Mouse (Mus musculus) hindbrain, embryonic 12.5 days (tissue): Measurements from ENCODE around the gene Zfp503. TPM values are rescaled to one million over a fixed set of nuclear protein-coding genes. Genes with fewer than 3 reads are reported as not detected.

Source experiments
- ATAC-seq: fragments of 200-750 bp; cut with Nextera tagmentation; 2 replicates; pipeline ENCODE4 v1.8.0; 2017; ENCODE audit warnings: moderate TSS enrichment; ENCODE audit not compliant: low FRiP score
- H3K27ac ChIP-seq: fragments of 300-500 bp; sonication (generic); 2 replicates; pipeline ENCODE4 v1.5.1; 2016; ENCODE audit warnings: mild to moderate bottlenecking
- H3K27me3 ChIP-seq: fragments of 300-500 bp; sonication (generic); 2 replicates; pipeline ENCODE4 v1.6.1; 2016; ENCODE audit warnings: mild to moderate bottlenecking
- H3K36me3 ChIP-seq: fragments of 300-500 bp; sonication (generic); 2 replicates; pipeline ENCODE4 v1.6.1; 2016; ENCODE audit warnings: mild to moderate bottlenecking
- H3K4me1 ChIP-seq: fragments of 300-500 bp; sonication (generic); 2 replicates; pipeline ENCODE4 v1.6.1; 2016
- H3K4me2 ChIP-seq: fragments of 300-500 bp; sonication (generic); replicated peaks from 2 replicates; pipeline ENCODE4 v1.6.1; 2016; ENCODE audit warnings: mild to moderate bottlenecking
- H3K4me3 ChIP-seq: fragments of 300-500 bp; sonication (generic); 2 replicates; pipeline ENCODE4 v1.5.1; 2016; ENCODE audit warnings: mild to moderate bottlenecking
- H3K9ac ChIP-seq: fragments of 300-500 bp; sonication (generic); 2 replicates; pipeline ENCODE4 v1.6.1; 2016; ENCODE audit warnings: mild to moderate bottlenecking, moderate library complexity
- H3K9me3 ChIP-seq: fragments of 300-500 bp; sonication (generic); replicated peaks from 2 replicates; pipeline ENCODE4 v1.6.1; 2016; ENCODE audit warnings: mild to moderate bottlenecking
- WGBS: fragments of 180-500 bp; shearing (Covaris S2); methylation state at CpG from one replicate; pipeline ENCODE4 v1.1.7; 2016; 5-methylcytosine and 5-hydroxymethylcytosine counted together
- polyA plus RNA-seq: library from polyadenylated mRNA; unstranded; fragments of >200 nt; fragmentation: Nextera tagmentation; extraction: Ambion mirVana; gene quantifications from 2 replicates; pipeline ENCODE4 v1.2.1, GENCODE M21; 2016

Zfp503 gene
- polyA plus RNA-seq, 1 experiment from 2014 or later: 39.0 TPM

DNA sequence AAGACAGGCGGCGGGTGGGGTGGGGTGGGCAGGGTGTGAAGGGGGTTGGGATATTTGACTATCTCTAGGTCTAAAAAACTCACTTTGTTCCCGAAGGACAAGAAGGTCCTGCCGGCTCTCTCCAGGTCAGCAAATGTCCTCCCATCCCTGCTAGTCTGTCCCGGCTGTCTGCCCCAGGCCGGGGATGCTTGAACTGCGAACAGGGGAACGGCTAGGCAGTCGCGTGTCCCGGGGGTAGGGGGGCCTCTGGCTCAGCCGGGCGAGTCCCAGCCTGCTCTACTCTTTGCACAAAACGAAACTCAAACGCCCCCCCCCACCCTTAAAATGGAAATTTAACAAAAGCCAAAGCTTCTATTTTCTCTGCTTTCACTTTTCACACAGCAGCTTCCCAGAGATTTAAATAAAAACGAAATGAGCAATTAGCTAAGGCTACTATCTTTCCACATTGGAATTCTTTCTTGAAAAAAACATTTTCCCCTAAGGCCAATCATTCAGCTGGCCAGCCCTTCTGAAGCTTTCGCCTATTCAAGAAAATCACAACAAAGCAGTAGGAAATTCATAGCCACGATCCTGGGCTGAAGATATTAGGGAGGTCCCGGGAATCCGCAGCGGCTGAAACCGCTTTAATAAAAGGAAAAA, 6.0 kb downstream of the Zfp503 start:
- WGBS: 1% methylated on average over 22 of the region's 22 CpGs
- peaks cover 12% of the 10 kb centered on the region for H3K36me3 ChIP-seq

DNA sequence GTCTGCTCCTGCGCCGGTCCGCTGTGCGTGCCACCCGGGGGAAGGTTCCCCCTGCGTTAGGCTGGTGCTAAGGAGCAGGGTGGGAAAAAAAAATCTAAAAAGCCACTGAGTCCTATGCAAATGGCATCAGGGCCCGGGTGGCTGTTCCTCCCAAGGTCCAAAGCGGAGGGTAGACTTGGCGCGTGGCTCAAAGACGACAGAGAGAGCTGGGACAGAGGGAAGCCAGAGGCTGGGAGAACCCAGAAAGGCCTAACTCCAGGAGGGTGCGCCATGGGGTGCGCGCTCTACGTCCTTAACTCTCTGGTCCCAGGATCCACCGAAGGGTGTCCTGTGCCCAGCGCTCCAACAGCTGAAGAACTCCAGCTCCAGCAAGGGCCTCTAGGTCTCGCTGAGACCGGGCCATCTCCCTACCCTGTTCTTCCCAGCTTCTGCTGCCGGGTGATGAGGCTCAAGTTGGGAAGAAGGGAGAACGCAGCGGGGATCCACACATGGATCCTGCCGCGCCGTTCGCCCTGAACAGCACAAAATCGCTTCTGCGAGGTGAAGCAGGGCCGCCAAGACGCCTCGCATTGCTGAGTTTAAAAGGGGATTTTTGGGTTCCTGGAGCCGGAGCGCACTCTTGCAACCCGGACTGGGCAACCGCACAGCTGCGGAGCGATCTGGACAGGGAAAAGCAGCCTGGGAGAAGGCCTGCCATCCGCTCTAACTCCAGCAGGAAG, 6.7 kb downstream of the Zfp503 start:
- peak overlapping the region; percentile 87 for H3K27ac ChIP-seq
- H3K36me3 ChIP-seq: peaks cover 12% of the 10 kb centered on the region
- WGBS: 2% methylated on average over 38 of the region's 38 CpGs
- H3K27me3 ChIP-seq: peaks cover 28% of the 10 kb centered on the region; the same call in 1 of the 2 replicates
- peak overlapping the region; percentile 83 for H3K9ac ChIP-seq
- peak overlapping the region; percentile 43 for H3K4me3 ChIP-seq
- ATAC-seq: no peak
- H3K4me2 ChIP-seq: peak overlapping the region; percentile 75
- H3K4me1 ChIP-seq: peaks cover 36% of the 10 kb centered on the region
- H3K9me3 ChIP-seq: no peaks in the 10 kb centered on the region

More for the DNA sequence above, 6.0 kb downstream of the Zfp503 start:
- Histone ChIP-seq H3K27ac (peak overlapping the region; percentile 87), H3K9me3 (no peaks in the 10 kb centered on the region), H3K4me3 (peak overlapping the region; percentile 43), H3K4me2 (peak overlapping the region; percentile 75), H3K4me1 (peaks cover 36% of the 10 kb centered on the region), H3K9ac (peak overlapping the region; percentile 83), H3K27me3 (peaks cover 28% of the 10 kb centered on the region; the same call in 1 of the 2 replicates)
- ATAC-seq: no peak

DNA sequence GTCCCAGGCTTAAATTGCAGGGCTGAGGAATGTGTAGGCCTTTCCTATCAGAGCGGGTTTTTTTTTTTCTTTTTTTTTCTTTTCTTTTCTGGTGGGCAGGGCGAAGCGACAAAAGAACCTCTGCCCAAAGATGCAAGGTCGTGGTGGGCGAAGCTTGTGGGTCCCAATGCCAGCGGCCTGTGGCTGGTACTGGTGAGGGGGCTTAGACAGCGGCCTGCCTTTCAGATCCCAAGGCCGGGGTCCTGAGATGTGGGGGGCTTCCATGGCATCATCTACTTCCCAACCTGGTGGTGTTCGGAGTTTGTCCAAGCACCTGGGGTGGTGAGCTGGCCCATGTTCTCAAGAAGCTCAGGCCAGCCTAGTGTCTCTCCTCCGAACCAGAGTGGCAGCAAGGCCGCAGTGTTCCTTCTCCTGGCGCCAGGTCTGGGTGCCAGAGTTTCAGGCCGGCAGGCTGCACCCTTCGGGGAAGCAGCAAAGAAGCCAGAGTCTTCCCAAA, 7.3 kb downstream of the Zfp503 start:
- H3K36me3 ChIP-seq: peaks cover 12% of the 10 kb centered on the region
- H3K27me3 ChIP-seq: peaks cover 28% of the 10 kb centered on the region; the same call in 1 of the 2 replicates
- peaks cover 36% of the 10 kb centered on the region for H3K4me1 ChIP-seq
- H3K4me3 ChIP-seq: peak overlapping the region; percentile 43
- H3K4me2 ChIP-seq: peak overlapping the region; percentile 75
- no peaks in the 10 kb centered on the region for H3K9me3 ChIP-seq
- peak overlapping the region; percentile 83 for H3K9ac ChIP-seq
- no peak for ATAC-seq
- WGBS: 12% methylated on average over 14 of the region's 14 CpGs
- H3K27ac ChIP-seq: peak overlapping the region; percentile 87

- H3K27me3 ChIP-seq: peaks cover 28% of the 10 kb centered on the region; the same call in 1 of the 2 replicates
- 0 out of 2 replicates have a peak overlapping the region, but pooled peaks have one; percentile 27 for H3K9ac ChIP-seq
- WGBS: 0% methylated on average over 21 of the region's 22 CpGs
- H3K4me3 ChIP-seq: no peak overlapping the region
- peaks cover 12% of the 10 kb centered on the region for H3K36me3 ChIP-seq
- peak; percentile 64 for ATAC-seq
- no peaks in the 10 kb centered on the region for H3K9me3 ChIP-seq
- H3K27ac ChIP-seq: peak overlapping the region; percentile 35; the same call in 1 of the 2 replicates
- peaks cover 32% of the 10 kb centered on the region for H3K4me1 ChIP-seq
- peak overlapping the region; percentile 75 for H3K4me2 ChIP-seq
These were observed 7.9 kb downstream of the Zfp503 start for GRCm38 (mm10) chr14:21981462-21981861.

- peak; percentile 56; the same call in 1 of the 2 replicates for ATAC-seq
- H3K27me3 ChIP-seq: peaks cover 16% of the 10 kb centered on the region
- no peak overlapping the region for H3K4me2 ChIP-seq
- H3K9ac ChIP-seq: no peak overlapping the region
- H3K36me3 ChIP-seq: no peaks in the 10 kb centered on the region
- no peak overlapping the region for H3K4me3 ChIP-seq
- 16% methylated on average over 4 of the region's 4 CpGs for WGBS
- H3K27ac ChIP-seq: no peak overlapping the region
- H3K9me3 ChIP-seq: no peaks in the 10 kb centered on the region; the same call in 1 of the 2 replicates
- H3K4me1 ChIP-seq: peaks cover 16% of the 10 kb centered on the region
These were observed 20.4 kb downstream of the Zfp503 start for GRCm38 (mm10) chr14:21968978-21969377.

- Histone ChIP-seq H3K9ac (no peak overlapping the region), H3K9me3 (no peaks in the 10 kb centered on the region; the same call in 1 of the 2 replicates), H3K4me1 (peaks cover 20% of the 10 kb centered on the region), H3K4me3 (no peak overlapping the region), H3K4me2 (no peak overlapping the region), H3K27me3 (peaks cover 13% of the 10 kb centered on the region), H3K36me3 (no peaks in the 10 kb centered on the region), H3K27ac (peak overlapping the region; percentile 48; the same call in 1 of the 2 replicates)
- 55% methylated on average over 12 of the region's 12 CpGs for WGBS
- peak; percentile 53 for ATAC-seq
These were observed 21.9 kb downstream of the Zfp503 start for GRCm38 (mm10) chr14:21967375-21968010.

GRCm38 (mm10) chr14:21966276-21966675, 23.1 kb downstream of the Zfp503 start:
- Histone ChIP-seq H3K4me2 (no peak overlapping the region), H3K27ac (no peak overlapping the region), H3K4me1 (peaks cover 23% of the 10 kb centered on the region), H3K36me3 (no peaks in the 10 kb centered on the region), H3K4me3 (no peak overlapping the region), H3K9me3 (no peaks in the 10 kb centered on the region; the same call in 1 of the 2 replicates), H3K27me3 (peaks cover 13% of the 10 kb centered on the region), H3K9ac (no peak overlapping the region)
- ATAC-seq: no peak
- whole genome bisulfite sequencing: 42% methylated on average over 5 of the region's 5 CpGs

DNA sequence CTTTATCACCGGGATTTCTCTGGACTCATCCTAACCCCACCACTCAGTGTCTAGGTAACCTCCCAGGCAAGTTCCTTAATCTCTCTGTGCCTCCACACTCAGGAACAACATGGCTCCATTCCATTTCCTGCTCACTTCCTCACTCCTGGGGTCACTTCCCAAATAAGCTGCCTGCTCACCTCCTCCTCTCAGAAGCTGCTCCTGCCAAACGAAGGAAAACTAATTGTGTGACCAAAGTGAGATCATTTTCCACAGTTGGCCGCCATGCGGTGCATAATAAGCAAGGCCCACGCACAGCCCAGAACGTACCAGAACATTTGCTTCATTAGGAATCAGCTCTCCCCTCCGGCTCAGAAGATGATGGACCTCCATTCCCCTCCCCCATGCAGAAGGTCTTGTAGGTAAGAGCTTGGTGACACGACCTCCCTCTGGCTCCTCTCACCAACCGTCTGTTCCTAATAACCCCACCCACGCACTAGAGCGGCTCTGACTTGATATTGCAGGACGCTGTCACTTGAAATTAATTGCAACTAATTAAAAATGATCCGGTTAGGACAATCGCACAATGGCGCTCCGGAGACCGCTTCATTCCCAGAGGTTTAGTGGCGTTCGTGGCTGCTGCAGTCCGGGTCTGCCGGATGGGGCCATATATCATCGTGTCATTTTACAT, 26.9 kb downstream of the Zfp503 start:
- peak; percentile 69 for ATAC-seq
- Histone ChIP-seq H3K4me3 (no peak overlapping the region), H3K27me3 (peaks cover 8% of the 10 kb centered on the region), H3K27ac (peak overlapping the region; percentile 19), H3K36me3 (no peaks in the 10 kb centered on the region), H3K9me3 (no peaks in the 10 kb centered on the region), H3K9ac (no peak overlapping the region), H3K4me1 (peaks cover 19% of the 10 kb centered on the region; the same call in 1 of the 2 replicates), H3K4me2 (peak overlapping the region; percentile 8; the same call in 1 of the 2 replicates)
- 46% methylated on average over 22 of the region's 22 CpGs for WGBS

GRCm38 (mm10) chr14:21959243-21959642, 30.2 kb downstream of the Zfp503 start:
- Histone ChIP-seq H3K9ac (no peak overlapping the region), H3K27me3 (no peaks in the 10 kb centered on the region), H3K4me1 (peaks cover 7% of the 10 kb centered on the region; the same call in 1 of the 2 replicates), H3K27ac (no peak overlapping the region), H3K4me2 (no peak overlapping the region), H3K4me3 (no peak overlapping the region), H3K9me3 (no peaks in the 10 kb centered on the region), H3K36me3 (no peaks in the 10 kb centered on the region)
- 74% methylated on average over 8 of the region's 8 CpGs for WGBS
- ATAC-seq: no peak

GRCm38 (mm10) chr14:21958643-21959042, 30.8 kb downstream of the Zfp503 start:
- 85% methylated on average over 5 of the region's 5 CpGs for WGBS
- Histone ChIP-seq H3K4me3 (no peak overlapping the region), H3K27me3 (no peaks in the 10 kb centered on the region), H3K36me3 (no peaks in the 10 kb centered on the region), H3K27ac (no peak overlapping the region), H3K9ac (no peak overlapping the region), H3K9me3 (no peaks in the 10 kb centered on the region), H3K4me1 (peaks cover 7% of the 10 kb centered on the region; the same call in 1 of the 2 replicates), H3K4me2 (no peak overlapping the region)
- ATAC-seq: no peak

DNA sequence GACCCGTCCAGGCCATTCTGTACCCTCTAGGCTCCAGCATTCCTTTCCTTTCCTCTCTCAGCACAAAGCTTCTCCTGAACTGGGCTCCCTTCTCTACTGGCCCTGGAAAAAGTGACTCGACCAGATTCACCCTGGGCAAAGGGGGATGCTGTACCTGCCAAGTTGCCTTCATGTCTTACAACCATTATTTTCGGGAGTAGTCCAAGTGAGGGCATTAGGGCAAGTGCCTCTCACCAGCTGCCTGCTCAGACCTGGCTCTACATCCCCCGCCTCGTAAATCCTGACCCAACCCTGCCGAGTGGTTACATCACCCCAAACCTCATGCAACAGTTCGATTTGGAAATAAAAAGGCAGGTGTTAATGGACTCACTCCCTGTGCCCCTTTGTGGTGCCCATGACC, 36.9 kb downstream of the Zfp503 start:
- ATAC-seq: no peak

More for the DNA sequence above, 36.9 kb downstream of the Zfp503 start:
- WGBS: 87% methylated on average over 7 of the region's 7 CpGs
- no peak overlapping the region for H3K9ac ChIP-seq
- H3K4me1 ChIP-seq: no peaks in the 10 kb centered on the region
- no peak overlapping the region for H3K4me3 ChIP-seq
- no peak overlapping the region for H3K27ac ChIP-seq
- H3K4me2 ChIP-seq: no peak overlapping the region
- no peaks in the 10 kb centered on the region for H3K36me3 ChIP-seq
- H3K9me3 ChIP-seq: no peaks in the 10 kb centered on the region
- H3K27me3 ChIP-seq: no peaks in the 10 kb centered on the region
